Mouse (Mus musculus): ENCODE measurements around the gene Lamtor2.

Lamtor2 gene

DNA sequence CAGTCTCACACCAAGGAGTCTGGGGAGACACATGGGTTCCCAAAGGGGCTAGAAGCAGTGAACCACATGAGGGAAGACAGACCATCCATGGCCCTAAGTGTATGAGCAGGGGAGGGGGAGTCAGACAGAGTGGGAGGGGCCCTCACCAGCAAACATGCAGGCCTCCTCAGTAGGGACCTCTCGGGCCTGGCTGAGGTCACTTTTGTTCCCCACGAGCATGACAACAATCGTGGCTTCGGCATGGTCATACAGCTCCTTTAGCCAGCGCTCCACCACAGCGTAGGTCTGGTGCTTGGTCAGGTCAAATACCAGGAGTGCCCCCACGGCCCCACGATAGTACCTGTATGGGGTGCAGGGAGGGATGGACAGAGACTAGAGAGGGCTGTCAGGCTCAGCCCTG, 9.7 kb downstream of the Lamtor2 start:
- DNase-seq (ENCODE audit: low spot score in 2 of 2) = no peak

- DNase-seq (ENCODE audit: low spot score in 2 of 2) = no peak
Measured at GRCm38 (mm10) chr3:88542486-88542885, 10.4 kb downstream of the Lamtor2 start.

- DNase-seq (ENCODE audit: low spot score in 2 of 2) = no peak
Measured at GRCm38 (mm10) chr3:88541622-88542401, 11.1 kb downstream of the Lamtor2 start.

- DNase-seq (ENCODE audit: low spot score in 2 of 2) = no peak
Measured at GRCm38 (mm10) chr3:88540085-88540484, 12.8 kb downstream of the Lamtor2 start.

DNA sequence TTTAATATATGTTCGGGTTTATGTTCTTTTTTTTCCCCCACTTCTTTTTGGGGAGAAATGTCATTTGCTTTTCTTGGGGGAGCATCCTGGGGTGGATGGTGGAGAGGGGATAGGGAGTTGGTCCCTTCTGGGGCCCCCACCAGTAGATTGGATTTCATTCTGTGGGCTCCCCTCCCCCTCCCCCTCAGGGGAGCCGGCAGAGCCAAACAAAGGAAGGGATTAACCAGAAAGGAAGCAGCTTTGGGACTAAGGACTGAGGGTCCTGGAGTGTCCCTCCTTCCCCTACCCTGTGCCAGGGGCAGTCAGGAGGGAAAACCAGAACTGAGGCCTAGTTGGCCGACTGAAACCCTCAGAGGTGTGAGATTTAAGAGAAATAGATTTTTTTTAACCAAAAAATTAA, 13.5 kb downstream of the Lamtor2 start:
- DNase-seq (ENCODE audit: low spot score in 2 of 2) = no peak

DNA sequence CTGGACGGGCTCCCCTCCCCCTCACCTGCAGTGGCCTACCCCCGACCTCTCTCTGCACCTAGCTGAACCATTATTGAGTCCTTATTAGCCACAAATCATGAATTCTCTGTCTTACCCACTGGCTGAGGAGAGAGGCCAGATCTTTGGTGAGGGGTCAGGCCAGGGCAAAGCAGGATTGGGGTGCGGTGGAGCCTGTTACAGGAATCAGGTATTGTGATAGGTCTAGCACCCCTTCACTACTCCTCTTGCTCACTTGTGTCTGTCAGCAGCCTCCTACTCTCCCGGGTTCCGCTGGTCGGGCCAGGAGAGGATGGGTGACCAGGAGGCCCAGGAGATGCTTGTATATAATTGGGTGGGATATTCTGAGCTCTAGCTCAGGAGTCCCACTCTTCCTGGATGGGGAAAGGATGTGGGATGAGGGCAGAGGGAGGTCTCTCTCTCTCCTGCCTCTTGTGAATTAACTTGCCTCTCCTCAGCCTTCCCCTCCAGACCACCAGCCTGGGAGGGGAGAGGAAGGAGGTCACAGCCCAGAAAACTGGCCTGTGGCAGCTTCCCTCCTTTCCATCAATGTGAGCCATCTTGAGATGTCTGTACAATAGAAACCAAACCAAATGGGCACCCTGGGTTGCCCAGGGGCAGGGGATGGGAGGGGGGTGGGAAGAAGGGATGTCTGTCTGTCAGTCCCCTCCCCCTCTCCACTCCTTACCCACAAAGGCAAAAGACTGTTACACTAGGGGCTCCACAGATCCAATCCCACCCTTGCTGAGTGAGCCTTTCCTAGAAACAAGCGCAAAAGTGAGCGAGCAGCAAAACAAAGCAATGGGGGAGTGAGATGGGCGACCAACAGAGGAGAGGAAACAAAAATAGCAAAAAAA, 14.4 kb downstream of the Lamtor2 start:
- no peak for DNase-seq (ENCODE audit: low spot score in 2 of 2)

DNA sequence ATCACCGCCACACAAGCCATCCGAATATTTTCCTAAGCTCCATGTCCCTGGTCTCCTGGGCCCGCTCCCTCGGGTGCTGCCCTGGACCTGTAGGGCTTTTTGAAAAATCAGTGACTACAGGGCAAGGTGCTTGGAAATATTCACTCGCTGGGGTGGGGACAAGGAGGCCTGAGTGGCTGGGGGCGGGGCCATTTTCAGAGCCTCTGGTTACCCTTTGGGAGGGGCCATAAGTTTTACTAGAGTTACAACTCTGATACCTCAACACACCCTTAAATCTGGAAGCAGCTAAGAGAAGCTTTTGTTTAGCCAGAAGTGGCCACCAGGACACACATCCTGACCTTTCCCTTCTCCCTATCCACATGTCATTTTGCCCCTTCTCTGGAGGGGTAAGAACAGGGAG, 15.7 kb downstream of the Lamtor2 start:
- no peak for DNase-seq (ENCODE audit: low spot score in 2 of 2)

GRCm38 (mm10) chr3:88536103-88536930, 16.6 kb downstream of the Lamtor2 start:
- peak; percentile 75 to 81 for DNase-seq (ENCODE audit: low spot score in 2 of 2)

DNA sequence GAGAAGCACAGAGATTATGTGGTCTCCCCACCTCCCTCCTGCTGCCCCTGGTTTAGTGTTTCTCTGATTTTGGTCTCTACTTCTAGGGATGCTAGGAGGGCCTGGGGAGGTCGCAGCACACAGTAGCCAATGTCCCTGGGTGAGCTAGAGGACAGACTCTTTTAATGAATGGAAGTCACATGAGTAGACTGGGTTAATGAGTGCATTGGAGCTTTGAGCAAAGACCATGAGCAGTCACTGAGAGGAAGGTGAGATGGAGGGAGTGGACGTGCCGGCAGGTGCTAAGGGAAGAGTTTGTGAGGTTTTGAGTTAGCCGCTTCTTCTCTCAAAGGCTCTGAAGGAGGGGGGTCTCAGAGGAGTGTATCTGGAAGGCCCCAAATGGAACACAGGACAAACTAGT, 17.3 kb downstream of the Lamtor2 start:
- no peak for DNase-seq (ENCODE audit: low spot score in 2 of 2)

- DNase-seq (ENCODE audit: low spot score in 2 of 2) = no peak
Measured at GRCm38 (mm10) chr3:88535005-88535404, 17.9 kb downstream of the Lamtor2 start.

DNA sequence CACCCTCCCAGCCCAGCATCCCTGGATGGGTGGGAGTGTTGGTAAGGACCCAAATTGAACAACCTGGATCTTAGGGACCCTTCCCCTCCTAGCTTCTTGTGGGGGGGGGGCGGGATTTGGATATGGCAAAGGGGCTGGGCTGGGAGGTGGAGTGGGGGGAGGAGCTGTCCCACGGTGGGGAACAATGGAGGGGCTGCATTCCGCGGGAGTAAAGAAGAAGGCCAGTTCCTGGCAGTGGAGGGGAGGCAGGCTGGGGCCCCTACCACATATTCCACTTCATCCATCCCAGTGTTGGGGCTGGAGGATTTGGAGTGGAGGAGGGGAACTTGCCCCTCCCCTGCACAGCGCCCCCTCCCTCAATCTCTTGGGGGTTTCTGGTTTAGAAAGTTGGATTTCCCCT, 19.2 kb downstream of the Lamtor2 start:
- DNase-seq (ENCODE audit: low spot score in 2 of 2) = no peak

DNA sequence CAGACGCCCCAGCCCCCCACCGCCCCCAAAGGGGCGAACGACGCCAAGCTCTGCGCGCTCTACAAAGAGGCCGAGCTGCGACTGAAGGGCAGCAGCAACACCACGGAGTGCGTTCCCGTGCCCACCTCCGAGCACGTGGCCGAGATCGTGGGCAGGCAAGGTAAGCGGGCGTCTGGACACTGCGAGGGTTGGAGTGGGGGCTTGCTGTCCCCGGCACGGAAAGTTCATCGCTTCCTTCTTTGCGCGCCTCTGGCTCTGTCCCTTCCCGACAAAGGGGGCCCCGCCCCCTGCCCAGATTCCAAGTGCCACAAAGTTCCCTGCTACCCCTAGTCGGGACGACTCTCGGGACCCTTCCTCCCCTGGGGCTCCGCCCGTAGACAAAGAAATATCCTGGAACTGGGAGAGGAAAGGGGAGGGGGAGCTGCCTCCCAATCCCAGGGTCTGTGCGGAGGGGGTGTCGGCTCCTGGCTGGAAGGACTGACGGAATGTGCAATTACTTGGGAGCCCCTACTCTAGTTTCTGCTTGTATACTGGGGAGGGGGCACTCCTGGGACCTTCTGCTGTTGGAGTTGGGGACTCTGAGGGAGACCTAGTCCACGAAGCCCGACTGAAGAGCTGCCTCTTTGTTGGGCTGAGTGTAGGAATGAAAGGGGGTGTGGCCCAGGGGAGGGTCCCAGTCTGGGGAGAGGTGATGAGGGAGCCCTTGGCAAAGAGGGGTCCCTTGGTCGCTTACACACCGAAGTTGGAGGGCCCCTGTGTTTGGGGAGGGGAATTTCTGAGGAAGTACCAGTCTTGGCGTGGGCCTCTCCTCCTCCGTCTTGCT, 20.0 kb downstream of the Lamtor2 start:
- no peak for DNase-seq (ENCODE audit: low spot score in 2 of 2)

DNA sequence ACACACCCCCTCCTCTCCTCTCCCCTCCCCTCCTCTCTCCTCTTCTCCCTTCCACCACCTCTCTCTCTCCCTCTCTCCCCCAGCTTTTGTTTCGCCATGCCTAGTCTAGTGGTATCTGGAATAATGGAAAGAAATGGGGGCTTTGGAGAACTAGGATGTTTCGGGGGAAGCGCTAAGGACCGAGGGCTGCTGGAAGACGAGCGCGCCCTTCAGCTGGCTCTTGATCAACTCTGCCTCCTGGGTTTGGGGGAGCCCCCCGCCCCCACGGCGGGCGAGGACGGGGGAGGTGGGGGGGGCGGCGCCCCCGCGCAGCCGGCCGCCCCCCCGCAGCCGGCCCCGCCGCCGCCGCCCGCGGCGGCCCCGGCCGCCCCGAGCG, 20.6 kb downstream of the Lamtor2 start, which contains the start of gene Mex3a:
Mex3a (plus strand) TSS at position 97 of the 376 bp plus-strand sequence.
- DNase-seq (ENCODE audit: low spot score in 2 of 2) = no peak

DNA sequence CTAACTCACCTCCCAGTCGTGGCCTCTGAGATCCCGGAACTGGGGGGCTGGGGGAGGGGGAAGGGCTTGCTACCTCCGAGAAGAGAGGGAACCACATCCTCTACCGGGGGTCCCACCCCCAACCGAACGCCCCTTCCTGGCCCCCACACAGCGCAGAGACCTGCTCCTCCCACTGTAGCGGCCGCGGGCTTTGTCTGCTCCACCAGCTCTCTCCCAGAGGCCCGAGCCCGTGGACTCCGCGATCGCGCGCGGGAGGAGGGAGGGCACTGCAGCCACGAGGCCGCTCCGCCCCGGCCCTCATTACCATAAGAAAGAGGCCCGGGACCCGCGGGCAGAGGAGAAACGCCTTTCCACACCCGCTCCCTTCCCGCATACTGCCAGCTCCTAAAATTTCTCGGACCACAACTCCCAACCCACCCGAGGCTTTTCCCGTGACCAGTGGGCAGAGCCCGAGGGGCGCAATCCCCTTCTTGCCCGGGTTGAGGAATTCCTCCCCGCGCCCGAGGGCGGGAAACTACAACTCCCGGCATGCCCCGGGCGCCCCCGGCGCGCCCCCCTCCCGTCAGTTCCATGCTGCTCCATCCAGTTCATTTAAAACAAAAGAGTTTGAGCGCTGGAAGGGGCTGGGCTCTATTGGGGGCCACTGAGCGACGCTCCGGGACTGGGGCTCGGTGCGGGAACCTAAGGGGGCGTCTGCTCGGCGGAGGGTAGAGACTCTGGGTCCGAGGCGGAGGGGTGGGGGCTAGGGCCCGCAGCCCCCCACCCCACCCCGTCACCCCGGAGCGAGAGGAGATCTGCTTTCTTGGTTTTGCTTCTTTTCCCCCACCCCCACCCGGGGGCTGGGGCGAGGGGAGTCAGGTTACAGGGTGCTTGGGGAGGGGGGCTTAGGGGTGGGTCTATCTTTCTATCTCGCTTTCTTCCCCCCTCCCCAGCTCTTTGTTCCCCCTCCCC, 21.3 kb downstream of the Lamtor2 start:
- DNase-seq (ENCODE audit: low spot score in 2 of 2) = peak; percentile 93

DNA sequence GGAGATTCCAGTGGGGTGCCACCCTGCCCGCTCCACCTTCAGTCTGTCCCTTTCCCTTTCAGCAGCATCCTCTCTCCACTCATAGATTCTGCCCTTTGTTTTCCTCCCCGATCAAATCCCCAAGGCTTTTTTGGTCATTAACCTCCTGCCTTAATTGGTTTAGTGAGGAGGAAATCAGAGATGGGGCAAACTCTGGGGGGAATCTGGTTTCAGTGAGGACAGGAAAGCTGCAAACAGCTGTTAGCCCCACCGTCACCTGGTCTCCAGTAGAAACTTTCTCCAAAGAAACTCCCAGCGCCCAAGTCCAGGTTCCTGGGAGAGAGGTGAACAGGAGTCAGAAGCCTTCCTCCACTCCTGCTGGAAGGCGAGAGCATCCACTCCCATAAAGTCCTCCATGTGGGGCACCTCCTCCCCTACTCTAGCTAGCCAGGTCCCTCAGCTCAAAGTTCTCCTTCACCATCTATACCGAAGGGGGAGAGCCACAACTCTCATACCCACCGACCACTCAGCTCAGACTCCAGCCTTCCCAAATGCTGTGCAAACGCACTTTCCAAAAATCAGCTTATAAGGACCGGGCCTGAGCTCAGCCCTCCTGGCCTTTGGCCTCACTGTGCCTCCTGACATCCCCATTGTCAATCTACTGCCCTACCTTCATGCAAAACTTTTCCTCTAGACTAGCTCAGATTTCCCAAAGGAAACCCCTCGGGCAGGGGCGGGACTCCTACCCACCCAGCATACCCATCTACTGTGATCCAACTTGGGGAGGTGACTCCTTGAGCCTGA, 22.6 kb downstream of the Lamtor2 start:
- DNase-seq (ENCODE audit: low spot score in 2 of 2) = no peak

DNA sequence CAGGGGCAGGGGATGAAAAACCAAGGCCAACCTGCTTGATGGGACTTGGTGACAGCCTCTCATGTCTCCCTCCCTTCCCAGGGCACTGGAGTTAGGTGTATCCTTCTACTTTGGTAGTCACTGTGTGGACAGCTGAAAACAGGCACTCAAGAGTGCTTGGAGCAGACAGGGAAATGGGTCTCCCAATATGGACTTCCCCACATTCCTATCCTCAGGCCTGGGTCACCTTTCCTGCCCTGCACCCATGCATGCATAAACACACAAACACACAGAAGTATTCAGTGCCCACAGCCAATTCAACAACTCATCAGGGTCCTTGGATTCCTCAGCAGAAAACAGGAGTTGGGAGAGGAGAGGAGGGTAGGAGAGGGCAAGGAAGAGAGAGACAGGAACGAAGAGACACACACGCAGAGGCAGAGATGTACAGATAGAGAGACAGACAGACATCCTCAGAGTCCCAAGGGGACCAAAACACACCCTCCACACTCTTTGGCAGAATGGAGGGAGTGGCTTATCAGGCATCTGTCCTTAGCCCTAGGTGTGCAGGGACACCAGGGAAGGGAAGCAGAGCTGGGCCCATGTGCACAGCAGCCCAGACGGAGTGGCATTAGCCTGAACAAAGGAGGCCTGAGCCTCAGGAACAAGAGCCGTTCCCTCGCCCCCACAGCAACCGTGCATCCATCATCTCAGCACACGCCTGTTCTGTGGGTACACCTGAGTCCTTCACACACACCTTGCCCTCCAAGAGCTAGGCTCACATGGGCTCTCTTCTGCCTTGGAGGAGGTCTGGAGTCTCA, 23.5 kb downstream of the Lamtor2 start:
- DNase-seq (ENCODE audit: low spot score in 2 of 2) = no peak

GRCm38 (mm10) chr3:88528646-88529045, 24.2 kb downstream of the Lamtor2 start:
- DNase-seq (ENCODE audit: low spot score in 2 of 2) = no peak

DNA sequence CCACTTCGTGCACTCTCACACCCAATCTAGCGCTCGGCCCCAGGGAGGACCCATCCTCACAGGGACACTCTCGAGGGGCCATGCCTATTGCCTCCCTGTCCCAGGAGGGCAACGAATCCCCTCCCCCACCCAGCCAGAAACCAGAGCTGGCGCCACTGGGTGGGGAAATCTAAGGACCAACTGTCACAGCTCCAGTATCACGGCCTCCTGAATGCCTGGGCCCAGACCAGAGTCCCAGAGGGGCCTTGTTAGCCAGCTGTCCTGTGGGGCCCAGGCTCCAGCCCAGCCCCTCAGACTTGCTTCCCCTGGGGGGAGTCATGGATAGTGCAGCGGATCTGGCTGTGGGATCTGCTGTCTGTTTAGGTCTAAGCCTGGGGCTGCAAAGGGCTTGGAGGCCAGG, 25.3 kb downstream of the Lamtor2 start:
- no peak for DNase-seq (ENCODE audit: low spot score in 2 of 2)

Data from right cerebral cortex, postnatal 10 days (tissue).